Mouse (Mus musculus) kidney, adult 2 months (tissue): ENCODE measurements around the gene Kif1b. TPM values are rescaled to one million over a fixed set of nuclear protein-coding genes. Genes with fewer than 3 reads are reported as not detected.

Source experiments
- DNase-seq: peaks from one replicate; pipeline ENCODE4 v3.0.0; 2021
- H3K27ac ChIP-seq: fragments of 200-500 bp; 2 replicates; pipeline ENCODE4 v1.5.1; 2012; ENCODE audit warnings: low read depth, low read length, control low read depth, inconsistent platforms; ENCODE audit not compliant: insufficient read depth
- H3K27me3 ChIP-seq: fragments of 200-500 bp; replicated peaks from 2 replicates; pipeline ENCODE4 v1.6.1; 2012; ENCODE audit warnings: mild to moderate bottlenecking, moderate library complexity, low read length, inconsistent platforms; ENCODE audit not compliant: control insufficient read depth, insufficient read depth
- H3K36me3 ChIP-seq: fragments of 200-500 bp; 2 replicates; pipeline ENCODE4 v1.6.1; 2012; ENCODE audit warnings: mild to moderate bottlenecking, moderate library complexity, low read length, inconsistent platforms; ENCODE audit not compliant: control insufficient read depth, insufficient read depth
- H3K4me1 ChIP-seq: fragments of 200-500 bp; 2 replicates; pipeline ENCODE4 v1.6.1; 2011; ENCODE audit warnings: low read length; ENCODE audit not compliant: control insufficient read depth, insufficient read depth
- H3K4me3 ChIP-seq: fragments of 200-500 bp; 2 replicates; pipeline ENCODE4 v1.5.1; 2011; ENCODE audit warnings: mild to moderate bottlenecking, low read depth, low read length, control low read depth; ENCODE audit not compliant: insufficient read depth
- CTCF ChIP-seq: fragments of 200-500 bp; conservative IDR thresholded peaks from 2 replicates; pipeline ENCODE4 v1.5.1; 2011; ENCODE audit warnings: low read depth, mild to moderate bottlenecking, control low read depth, low read length, moderate library complexity, mixed read lengths; ENCODE audit not compliant: insufficient read depth, insufficient read length
- POLR2A ChIP-seq: fragments of 200-500 bp; IDR thresholded peaks from one replicate; pipeline ENCODE4 v1.6.1; 2011; ENCODE audit warnings: low read depth, low read length, control low read depth
- WGBS: fragments of 180-500 bp; shearing (Covaris S2); methylation state at CpG from one replicate; pipeline ENCODE4 v1.1.7; 2018; 5-methylcytosine and 5-hydroxymethylcytosine counted together
- polyA plus RNA-seq: library from polyadenylated mRNA; depleted of rRNA; stranded (reverse); fragments of >200 nt; gene quantifications from 2 replicates; pipeline ENCODE4 v1.2.3, GENCODE M21; 2012

The Kif1b gene
- polyA plus RNA-seq, 1 experiment = 31.1 TPM

DNA sequence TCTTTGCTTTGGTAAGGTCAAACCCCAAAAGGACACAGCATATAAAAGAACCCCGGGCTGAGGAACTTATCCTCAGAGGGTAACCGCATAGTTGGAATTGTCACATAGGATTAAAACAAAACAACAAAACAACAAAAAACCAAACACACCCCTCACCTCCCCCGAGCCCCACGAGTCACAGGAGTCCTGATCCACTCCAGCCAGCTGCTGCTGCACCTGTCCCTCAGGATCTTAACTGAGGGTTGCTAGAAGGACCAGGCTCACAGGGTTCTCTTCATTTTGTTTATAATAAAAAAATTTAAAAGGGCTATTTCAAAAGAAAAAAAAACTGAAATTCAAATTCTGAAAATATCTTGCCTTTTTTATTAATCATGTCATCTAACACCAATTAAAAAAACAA lies 21.2 kb upstream of the Kif1b start:
- Histone ChIP-seq H3K27ac (no peak overlapping the region), H3K27me3 (no peaks in the 10 kb centered on the region), H3K4me1 (no peaks in the 10 kb centered on the region), H3K4me3 (no peak overlapping the region), H3K36me3 (peaks cover 3% of the 10 kb centered on the region)
- TF ChIP-seq POLR2A (no peak), CTCF (no peak)
- 86% methylated on average over 4 of the region's 4 CpGs for WGBS
- DNase-seq = no peak

DNA sequence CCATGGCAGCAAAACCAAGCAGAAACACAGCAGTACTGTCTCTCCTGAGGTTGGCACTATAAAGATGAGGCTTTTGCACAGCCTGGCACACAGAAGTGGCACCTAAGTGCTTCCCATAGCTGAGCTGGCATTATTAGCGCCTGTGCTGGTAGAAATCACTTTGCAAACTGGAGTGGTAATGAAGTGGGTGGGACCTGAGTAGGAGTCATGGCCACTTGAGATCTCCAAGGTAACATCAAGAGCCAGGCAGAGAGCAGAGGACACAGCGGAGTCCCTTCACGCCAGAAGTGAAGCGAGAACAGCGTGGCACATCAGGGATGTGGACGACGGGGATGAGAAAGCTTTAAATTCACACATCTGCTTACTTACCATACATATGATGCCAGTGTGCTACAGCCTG lies 19.8 kb upstream of the Kif1b start:
- Histone ChIP-seq H3K4me3 (no peak overlapping the region), H3K27ac (no peak overlapping the region), H3K27me3 (no peaks in the 10 kb centered on the region), H3K36me3 (peaks cover 3% of the 10 kb centered on the region; the same call in 1 of the 2 replicates), H3K4me1 (no peaks in the 10 kb centered on the region)
- 93% methylated on average over 7 of the region's 7 CpGs for WGBS
- no peak for DNase-seq
- TF ChIP-seq POLR2A (no peak), CTCF (no peak)

DNA sequence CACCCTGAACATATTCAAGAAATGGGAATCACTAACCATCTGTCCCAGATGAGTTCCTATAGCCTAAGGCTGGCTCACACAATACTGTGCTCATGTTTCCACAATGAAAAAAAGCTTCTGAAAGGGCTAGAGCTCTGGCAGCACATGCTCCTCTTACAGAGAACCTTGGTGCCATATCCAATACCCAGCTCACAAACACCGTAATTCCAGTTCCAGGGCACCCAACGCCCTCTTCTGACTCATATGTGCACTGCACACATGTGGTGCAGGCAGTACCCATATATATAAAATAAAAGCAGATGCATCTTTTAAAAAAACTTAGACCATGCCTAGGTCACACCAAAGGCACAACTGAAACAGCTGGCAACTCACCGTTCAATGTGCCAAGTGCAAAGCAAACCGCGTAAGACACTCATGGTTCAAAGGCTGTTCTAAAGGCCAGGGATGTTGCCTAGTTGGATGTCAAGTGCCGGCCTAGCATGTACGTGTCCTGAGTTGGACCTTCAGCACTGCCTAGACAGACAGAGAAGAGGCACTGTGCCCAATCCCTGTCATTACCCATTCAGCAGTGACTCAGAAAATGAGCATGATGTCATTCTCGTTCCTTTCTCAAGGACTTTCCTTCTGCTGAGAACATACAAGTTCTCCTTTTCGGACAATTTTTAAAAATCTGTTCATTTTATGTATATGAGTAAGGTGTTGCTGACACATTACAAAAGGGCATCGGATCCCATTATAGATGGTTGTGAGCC lies 18.1 kb upstream of the Kif1b start:
- DNase-seq = peak; percentile 15
- H3K4me3 ChIP-seq = no peak overlapping the region
- H3K36me3 ChIP-seq = peaks cover 3% of the 10 kb centered on the region; the same call in 1 of the 2 replicates
- 80% methylated on average over 10 of the region's 10 CpGs for WGBS
- no peaks in the 10 kb centered on the region for H3K4me1 ChIP-seq
- H3K27ac ChIP-seq = no peak overlapping the region
- peak; percentile 22; the same call in 1 of the 2 replicates for TF ChIP-seq CTCF
- TF ChIP-seq POLR2A = no peak
- H3K27me3 ChIP-seq = no peaks in the 10 kb centered on the region

DNA sequence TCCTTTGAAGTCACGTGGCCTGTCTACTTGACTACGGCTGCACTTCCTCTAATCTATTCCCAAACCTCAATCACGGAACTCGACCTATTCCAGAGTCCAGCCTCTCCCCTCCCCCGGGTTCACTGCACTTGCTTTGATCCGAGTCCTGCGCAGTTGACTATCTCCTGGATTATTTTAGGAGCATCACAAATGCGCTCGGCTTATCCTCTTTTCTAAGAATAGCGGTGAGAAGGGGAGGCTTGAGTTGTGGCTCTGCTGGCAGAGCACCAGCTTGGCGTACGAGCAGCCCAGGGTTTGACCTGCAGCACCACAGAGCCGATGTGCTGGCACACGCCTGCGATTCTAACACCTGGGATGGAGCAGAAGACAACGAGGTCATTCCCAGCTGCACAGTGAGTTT lies 16.2 kb upstream of the Kif1b start:
- Histone ChIP-seq H3K4me3 (no peak overlapping the region), H3K27me3 (no peaks in the 10 kb centered on the region), H3K36me3 (peaks cover 1% of the 10 kb centered on the region; the same call in 1 of the 2 replicates), H3K27ac (no peak overlapping the region), H3K4me1 (no peaks in the 10 kb centered on the region)
- no peak for TF ChIP-seq POLR2A
- no peak for TF ChIP-seq CTCF
- DNase-seq = no peak
- WGBS = 67% methylated on average over 16 of the region's 16 CpGs

DNA sequence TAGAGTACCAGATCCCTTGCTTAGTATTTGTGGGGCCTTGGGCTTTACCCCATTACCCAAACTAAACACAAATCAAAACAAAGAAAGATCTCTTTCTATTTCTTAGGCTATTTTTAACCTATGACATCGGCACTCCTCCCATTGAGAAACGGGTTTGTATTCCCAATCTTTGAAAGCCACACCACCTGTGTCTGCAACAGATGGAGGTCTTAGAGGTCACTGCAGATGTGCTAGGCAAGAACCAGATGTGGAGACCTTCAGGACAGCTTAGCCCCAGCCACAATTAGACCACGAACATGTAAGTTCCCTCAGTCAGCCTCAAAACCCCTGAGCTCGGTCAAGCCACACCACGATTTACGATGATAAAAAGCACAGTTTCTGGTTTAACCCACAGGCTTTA lies 15.2 kb upstream of the Kif1b start:
- TF ChIP-seq POLR2A = no peak
- TF ChIP-seq CTCF = no peak
- 64% methylated on average over 6 of the region's 6 CpGs for WGBS
- no peaks in the 10 kb centered on the region for H3K36me3 ChIP-seq
- no peak overlapping the region for H3K27ac ChIP-seq
- no peak for DNase-seq
- no peaks in the 10 kb centered on the region for H3K27me3 ChIP-seq
- no peaks in the 10 kb centered on the region for H3K4me1 ChIP-seq
- H3K4me3 ChIP-seq = no peak overlapping the region

DNA sequence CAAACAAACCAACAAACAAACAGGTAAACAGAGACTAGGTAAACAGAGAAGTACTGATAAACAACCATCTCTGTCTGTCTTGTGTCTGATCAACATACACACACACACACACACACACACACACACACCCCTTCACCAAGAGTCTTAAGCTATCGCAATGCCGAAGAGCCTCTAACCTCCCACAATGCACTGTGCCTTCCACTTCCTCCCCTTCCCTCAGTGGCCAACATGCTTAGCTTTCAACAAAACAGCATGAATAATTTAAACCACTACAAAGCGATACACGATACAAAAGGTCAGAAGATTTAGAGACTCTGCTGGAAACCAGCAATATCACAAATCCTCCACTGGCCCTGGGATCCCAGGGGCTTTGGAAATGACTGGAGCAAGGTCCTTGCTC lies 14.8 kb upstream of the Kif1b start:
- no peak for DNase-seq
- Histone ChIP-seq H3K27me3 (no peaks in the 10 kb centered on the region), H3K27ac (no peak overlapping the region), H3K4me3 (no peak overlapping the region), H3K4me1 (no peaks in the 10 kb centered on the region), H3K36me3 (no peaks in the 10 kb centered on the region)
- 77% methylated on average over 4 of the region's 4 CpGs for WGBS
- TF ChIP-seq CTCF (no peak), POLR2A (no peak)

DNA sequence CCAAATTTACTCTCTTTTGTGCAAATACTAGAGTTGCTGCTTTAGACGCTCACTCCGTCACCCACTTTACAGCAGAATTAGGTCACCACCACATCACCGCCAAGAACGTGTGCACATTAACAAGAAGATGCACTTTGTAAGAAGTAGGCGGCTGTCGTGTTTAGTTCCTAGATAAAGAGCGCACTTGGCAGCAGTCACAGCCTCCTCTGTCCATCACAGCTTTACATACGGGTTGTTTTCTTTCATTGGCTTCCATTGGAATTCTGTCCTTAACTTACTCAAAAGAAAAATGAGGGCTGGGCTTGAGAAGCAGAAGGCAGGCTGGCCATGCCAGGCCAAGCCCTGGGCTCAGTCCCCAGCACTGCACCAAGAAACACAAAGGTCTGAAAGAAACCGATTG lies 11.6 kb upstream of the Kif1b start:
- Histone ChIP-seq H3K27me3 (no peaks in the 10 kb centered on the region), H3K27ac (no peak overlapping the region), H3K36me3 (no peaks in the 10 kb centered on the region), H3K4me1 (no peaks in the 10 kb centered on the region), H3K4me3 (no peak overlapping the region)
- 82% methylated on average over 9 of the region's 9 CpGs for WGBS
- no peak for DNase-seq
- TF ChIP-seq POLR2A (no peak), CTCF (no peak)
